Mouse (Mus musculus) stomach, postnatal 0 days (tissue): ENCODE data around the gene Gm20422.

ENCODE experiments used
- CTCF ChIP-seq: IDR thresholded peaks from 2 replicates; pipeline ENCODE4 v1.5.1; 2016; ENCODE audit warnings: antibody characterized with exemption, low read depth, mild to moderate bottlenecking, moderate library complexity
- EP300 ChIP-seq: optimal IDR thresholded peaks from 2 replicates; pipeline ENCODE3; 2016; ENCODE audit warnings: antibody characterized with exemption

- no peak for TF ChIP-seq CTCF
- no peak for TF ChIP-seq EP300
Measured at GRCm38 (mm10) chr8:69752437-69752836, 22.2 kb downstream of the Gm20422 start.
